25 mouse cellular contexts compared by ENCODE assay signal in the genomic region with DNA sequence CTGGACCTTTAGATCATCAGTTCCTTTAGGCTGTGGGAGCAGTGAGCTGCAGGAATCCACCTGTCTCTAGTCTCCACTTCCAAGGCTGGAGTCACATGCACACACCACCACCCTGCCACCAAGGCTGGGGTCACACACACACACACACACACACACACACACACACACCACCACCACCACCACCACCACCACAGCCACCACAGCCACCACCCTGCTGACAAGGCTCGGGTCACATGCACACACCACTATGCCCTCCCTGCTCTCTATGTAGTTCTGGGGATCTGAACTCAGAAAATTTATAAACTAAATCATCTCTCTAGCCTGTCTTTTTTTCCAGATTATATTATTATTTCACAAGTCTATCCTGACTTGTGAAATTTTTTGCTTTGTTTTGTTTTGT. TPM values are rescaled to one million over a fixed set of nuclear protein-coding genes. Genes with fewer than 3 reads are reported as not detected.
DNase-seq lines count a peak whose midpoint lies in the region; ATAC-seq and TF ChIP-seq lines count a peak whose summit lies in the region.
"Had no signal": no experiment of that assay in that cellular context is flagged by ENCODE, and none has a peak within 500 bp of the region (broad histone marks: within the 10 kb centered on the region; RNA-seq: fewer than 3 reads in every experiment).

No protein-coding gene starts in this region.

- peak; percentile 58 for DNase-seq in liver
- no peak for DNase-seq in liver, embryonic 11.5 days (ENCODE audit: low spot score)
- DNase-seq in layer of hippocampus, adult 2 months (ENCODE audit: low spot score in 2 of 2) = no peak
- DNase-seq in forebrain, postnatal 0 days = no peak
- no peak for DNase-seq in lung, postnatal 4 days
- DNase-seq: adrenal gland, postnatal 36 days; cerebellum, adult 11-12 months; cerebellum, postnatal 10 days; gastrocnemius, postnatal 36 days; heart, adult 2 months; heart, postnatal 36 days; kidney, adult 18-20 months; kidney, postnatal 4 days; layer of hippocampus, adult 9-11 months; lung, postnatal 36 days; thymus, postnatal 36 days had no signal

- no peak overlapping the region for H3K4me2 ChIP-seq in liver, embryonic 11.5 days
- no peak overlapping the region for H3K4me2 ChIP-seq in liver, embryonic 15.5 days
- no peak overlapping the region for H3K4me2 ChIP-seq in forebrain, postnatal 0 days (ENCODE audit: low read depth)
- H3K4me2 ChIP-seq: hindbrain, embryonic 14.5 days; lung, embryonic 15.5 days; midbrain, embryonic 12.5 days had no signal

- H3K4me1 ChIP-seq in liver, embryonic 11.5 days (replicated peaks; ENCODE audit: control insufficient read depth, insufficient read depth, low read length) = peaks cover 42% of the 10 kb centered on the region
- H3K4me1 ChIP-seq in bone marrow, adult 2 months (ENCODE audit: control insufficient read depth, insufficient read depth, low read length) = peaks cover 18% of the 10 kb centered on the region
- peaks cover 73% of the 10 kb centered on the region for H3K4me1 ChIP-seq in liver, embryonic 15.5 days (replicated peaks)
- H3K4me1 ChIP-seq in forebrain, postnatal 0 days (ENCODE audit: insufficient read depth) = no peaks in the 10 kb centered on the region
- H3K4me1 ChIP-seq: embryonic facial prominence, embryonic 10.5 days; forebrain, embryonic 10.5 days; lung, embryonic 15.5 days; midbrain, embryonic 12.5 days had no signal

- H3K36me3 ChIP-seq in liver, embryonic 11.5 days (ENCODE audit: control insufficient read depth, insufficient read depth, low read length) = no peaks in the 10 kb centered on the region
- no peaks in the 10 kb centered on the region for H3K36me3 ChIP-seq in liver, embryonic 15.5 days (replicated peaks)
- H3K36me3 ChIP-seq in forebrain, postnatal 0 days (ENCODE audit: insufficient read depth) = no peaks in the 10 kb centered on the region
- H3K36me3 ChIP-seq: embryonic facial prominence, embryonic 10.5 days; forebrain, embryonic 10.5 days; lung, embryonic 15.5 days; midbrain, embryonic 12.5 days had no signal

- no peak overlapping the region for H3K27ac ChIP-seq in liver, embryonic 11.5 days (ENCODE audit: low read depth, low read length)
- peak overlapping the region; percentile 25; the same call in 1 of the 2 replicates for H3K27ac ChIP-seq in bone marrow, adult 2 months (ENCODE audit: control insufficient read depth, insufficient read depth, low read depth, low read length, poor library complexity)
- H3K27ac ChIP-seq in liver, embryonic 15.5 days (replicated peaks) = peak overlapping the region; percentile 89
- no peak overlapping the region for H3K27ac ChIP-seq in layer of hippocampus, adult 2 months
- no peak overlapping the region for H3K27ac ChIP-seq in forebrain, postnatal 0 days (ENCODE audit: low read depth, low read length)
- H3K27ac ChIP-seq: embryonic facial prominence, embryonic 10.5 days; forebrain, embryonic 10.5 days; heart, adult 2 months; hindbrain, embryonic 14.5 days; lung, embryonic 15.5 days; midbrain, embryonic 12.5 days had no signal

- H3K27me3 ChIP-seq in liver, embryonic 11.5 days (replicated peaks; ENCODE audit: control insufficient read depth, insufficient read depth, low read length) = no peaks in the 10 kb centered on the region
- H3K27me3 ChIP-seq in liver, embryonic 15.5 days = no peaks in the 10 kb centered on the region
- H3K27me3 ChIP-seq in forebrain, postnatal 0 days (ENCODE audit: insufficient read depth, low read length) = no peaks in the 10 kb centered on the region
- H3K27me3 ChIP-seq: lung, embryonic 15.5 days; midbrain, embryonic 12.5 days had no signal

- TF ChIP-seq POLR2A in bone marrow, adult 2 months (IDR thresholded peaks at IDR 0.05; ENCODE audit: borderline replicate concordance, control insufficient read depth, low read depth, low read length) = no peak

- 54% methylated on average over 1 of the region's 1 CpGs for WGBS in liver, embryonic 11.5 days
- 12% methylated on average over 1 of the region's 1 CpGs for WGBS in bone marrow, adult 2 months
- WGBS in liver, embryonic 15.5 days (ENCODE audit: insufficient replicate concordance) = 30% methylated on average over 1 of the region's 1 CpGs
- WGBS in forebrain, postnatal 0 days = 94% methylated on average over 1 of the region's 1 CpGs

- no peak overlapping the region for H3K9ac ChIP-seq in liver, embryonic 11.5 days (ENCODE audit: low read depth, low read length)
- H3K9ac ChIP-seq in liver, embryonic 15.5 days = no peak overlapping the region
- H3K9ac ChIP-seq in forebrain, postnatal 0 days = no peak overlapping the region
- H3K9ac ChIP-seq: hindbrain, embryonic 14.5 days; lung, embryonic 15.5 days; midbrain, embryonic 12.5 days had no signal

- TF ChIP-seq CTCF in bone marrow, adult 2 months (IDR thresholded peaks at IDR 0.05; ENCODE audit: control insufficient read depth, insufficient read depth, low read length) = no peak
- TF ChIP-seq CTCF in layer of hippocampus, adult 2 months (conservative IDR thresholded peaks at IDR 0.05) = no peak
- no peak for TF ChIP-seq CTCF in forebrain, postnatal 0 days (IDR thresholded peaks at IDR 0.05; ENCODE audit: low read depth)

- no peaks in the 10 kb centered on the region for H3K9me3 ChIP-seq in liver, embryonic 11.5 days (ENCODE audit: control insufficient read depth, low read length)
- H3K9me3 ChIP-seq in liver, embryonic 15.5 days (replicated peaks) = no peaks in the 10 kb centered on the region
- H3K9me3 ChIP-seq in forebrain, postnatal 0 days (ENCODE audit: low read length) = no peaks in the 10 kb centered on the region
- H3K9me3 ChIP-seq: embryonic facial prominence, embryonic 10.5 days; forebrain, embryonic 10.5 days; lung, embryonic 15.5 days; midbrain, embryonic 12.5 days had no signal

- ATAC-seq in liver, embryonic 11.5 days (replicated peaks; ENCODE audit: low FRiP score) = no peak
- ATAC-seq in liver, embryonic 15.5 days (ENCODE audit: insufficient read depth) = peak; percentile 40; the same call in 1 of the 2 replicates
- no peak for ATAC-seq in forebrain, postnatal 0 days
- ATAC-seq: forebrain, embryonic 16.5 days; inflammation-experienced regulatory T-cells, adult 6 months had no signal

- no peak overlapping the region for H3K4me3 ChIP-seq in liver, embryonic 11.5 days (ENCODE audit: low read depth, low read length)
- no peak overlapping the region for H3K4me3 ChIP-seq in bone marrow, adult 2 months (replicated peaks; ENCODE audit: control insufficient read depth, low read depth, low read length)
- no peak overlapping the region for H3K4me3 ChIP-seq in liver, embryonic 15.5 days (replicated peaks)
- no peak overlapping the region for H3K4me3 ChIP-seq in layer of hippocampus, adult 2 months
- H3K4me3 ChIP-seq in forebrain, postnatal 0 days (ENCODE audit: low read depth, low read length) = no peak overlapping the region
- H3K4me3 ChIP-seq: embryonic facial prominence, embryonic 10.5 days; forebrain, embryonic 10.5 days; heart, adult 2 months; lung, embryonic 15.5 days; midbrain, embryonic 12.5 days had no signal

RNA-seq across cellular contexts. Expression of gene Inpp5d, which starts 27.7 kb away (rescaled TPM):
- polyA plus RNA-seq in liver, embryonic 11.5 days (2014; fragmentation: Nextera tagmentation; extraction: Ambion mirVana) = 30.8 and 31.0 TPM in 2 replicates
- 47.2 and 80.4 TPM in 2 replicates for polyA plus RNA-seq in bone marrow, adult 2 months (2011; ENCODE audit: insufficient read depth, insufficient read length, low replicate concordance, missing spikeins)
- polyA plus RNA-seq in liver, embryonic 15.5 days (2015; fragmentation: Nextera tagmentation; extraction: Ambion mirVana) = 10.9 and 13.4 TPM in 2 replicates
- 10 to 100 TPM; 14.1 to 21.0 TPM for total RNA-seq in layer of hippocampus, adult 2 months (2021)
- total RNA-seq in forebrain, postnatal 0 days (2014; rRNA removed) = 4.5 and 25.4 TPM in 2 replicates
- polyA plus RNA-seq in forebrain, postnatal 0 days (2015; fragmentation: Nextera tagmentation; extraction: Ambion mirVana) = 2.7 and 3.0 TPM in 2 replicates

Comparison
In these comparisons a context has a peak if more than half of its experiments do, and no peak if none do; other contexts are left out.
1. H3K27ac ChIP-seq: peak in bone marrow, adult 2 months (single experiment) and liver, embryonic 15.5 days (single experiment); none in liver, embryonic 11.5 days (single experiment), layer of hippocampus, adult 2 months (single experiment) and forebrain, postnatal 0 days (single experiment).